Mouse (Mus musculus) kidney, adult 2 months (tissue): ENCODE measurements at regions not wholly inside any gene's neighbourhood (a gene's known extent, or its start where the extent isn't known, plus 50 kb on each side); places are given as distances from the start of the nearest gene placed in this dataset.

ENCODE experiments used
- DNase-seq: peaks from one replicate; pipeline ENCODE4 v3.0.0; 2021
- H3K27ac ChIP-seq: fragments of 200-500 bp; 2 replicates; pipeline ENCODE4 v1.5.1; 2012; ENCODE audit warnings: low read depth, low read length, control low read depth, inconsistent platforms; ENCODE audit not compliant: insufficient read depth
- H3K27me3 ChIP-seq: fragments of 200-500 bp; replicated peaks from 2 replicates; pipeline ENCODE4 v1.6.1; 2012; ENCODE audit warnings: mild to moderate bottlenecking, moderate library complexity, low read length, inconsistent platforms; ENCODE audit not compliant: control insufficient read depth, insufficient read depth
- H3K36me3 ChIP-seq: fragments of 200-500 bp; 2 replicates; pipeline ENCODE4 v1.6.1; 2012; ENCODE audit warnings: mild to moderate bottlenecking, moderate library complexity, low read length, inconsistent platforms; ENCODE audit not compliant: control insufficient read depth, insufficient read depth
- H3K4me1 ChIP-seq: fragments of 200-500 bp; 2 replicates; pipeline ENCODE4 v1.6.1; 2011; ENCODE audit warnings: low read length; ENCODE audit not compliant: control insufficient read depth, insufficient read depth
- H3K4me3 ChIP-seq: fragments of 200-500 bp; 2 replicates; pipeline ENCODE4 v1.5.1; 2011; ENCODE audit warnings: mild to moderate bottlenecking, low read depth, low read length, control low read depth; ENCODE audit not compliant: insufficient read depth
- CTCF ChIP-seq: fragments of 200-500 bp; conservative IDR thresholded peaks from 2 replicates; pipeline ENCODE4 v1.5.1; 2011; ENCODE audit warnings: low read depth, mild to moderate bottlenecking, control low read depth, low read length, moderate library complexity, mixed read lengths; ENCODE audit not compliant: insufficient read depth, insufficient read length
- POLR2A ChIP-seq: fragments of 200-500 bp; IDR thresholded peaks from one replicate; pipeline ENCODE4 v1.6.1; 2011; ENCODE audit warnings: low read depth, low read length, control low read depth
- WGBS: fragments of 180-500 bp; shearing (Covaris S2); methylation state at CpG from one replicate; pipeline ENCODE4 v1.1.7; 2018; 5-methylcytosine and 5-hydroxymethylcytosine counted together

DNA sequence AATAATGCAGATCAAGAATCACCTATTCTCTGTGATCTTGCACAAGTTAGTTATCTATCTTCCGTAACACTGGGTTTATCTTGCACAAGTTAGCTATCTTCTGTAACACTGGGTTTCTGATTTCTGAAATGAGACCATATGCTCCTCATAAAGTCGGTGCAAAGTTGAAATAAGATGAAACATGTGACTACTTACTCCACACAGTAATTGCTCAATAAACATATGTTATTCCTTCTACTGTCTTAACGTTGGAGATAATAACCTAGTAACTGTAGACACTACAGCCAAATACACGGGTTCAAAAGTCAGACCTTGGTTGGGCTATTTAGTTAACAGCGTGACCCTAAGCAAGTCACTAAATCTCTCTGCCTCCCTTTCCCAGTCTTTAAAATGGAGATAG, 65.8 kb upstream of the Atp11b start:
- Histone ChIP-seq H3K4me3 (no peak overlapping the region), H3K27ac (no peak overlapping the region), H3K36me3 (no peaks in the 10 kb centered on the region), H3K27me3 (no peaks in the 10 kb centered on the region), H3K4me1 (no peaks in the 10 kb centered on the region)
- TF ChIP-seq CTCF (no peak), POLR2A (no peak)
- WGBS = 67% methylated on average over 5 of the region's 5 CpGs
- DNase-seq = no peak

DNA sequence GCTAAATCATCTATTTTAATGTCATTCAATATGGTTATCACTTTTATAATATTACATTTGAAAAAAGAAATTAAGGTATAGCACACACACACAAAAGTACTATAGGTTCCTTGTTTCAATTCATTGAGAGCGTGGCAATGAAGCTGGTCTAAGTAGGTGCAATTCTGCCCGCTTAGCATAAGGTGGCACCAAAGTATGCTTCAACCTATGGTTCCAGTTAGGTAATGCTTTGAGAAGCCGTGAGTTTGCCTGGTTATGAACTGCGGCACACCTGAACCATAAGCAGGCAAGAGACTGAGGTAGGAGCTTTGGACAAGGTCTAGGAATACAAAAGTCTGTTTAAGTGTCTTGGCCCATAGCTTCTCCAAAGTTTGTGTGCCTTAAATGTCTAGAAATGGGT, 65.1 kb upstream of the Atp11b start:
- no peak overlapping the region for H3K27ac ChIP-seq
- TF ChIP-seq POLR2A (no peak), CTCF (peak; percentile 67)
- H3K27me3 ChIP-seq = no peaks in the 10 kb centered on the region
- WGBS = 10% methylated on average over 4 of the region's 4 CpGs
- no peaks in the 10 kb centered on the region for H3K4me1 ChIP-seq
- no peak overlapping the region for H3K4me3 ChIP-seq
- H3K36me3 ChIP-seq = no peaks in the 10 kb centered on the region
- DNase-seq = peak; percentile 31

DNA sequence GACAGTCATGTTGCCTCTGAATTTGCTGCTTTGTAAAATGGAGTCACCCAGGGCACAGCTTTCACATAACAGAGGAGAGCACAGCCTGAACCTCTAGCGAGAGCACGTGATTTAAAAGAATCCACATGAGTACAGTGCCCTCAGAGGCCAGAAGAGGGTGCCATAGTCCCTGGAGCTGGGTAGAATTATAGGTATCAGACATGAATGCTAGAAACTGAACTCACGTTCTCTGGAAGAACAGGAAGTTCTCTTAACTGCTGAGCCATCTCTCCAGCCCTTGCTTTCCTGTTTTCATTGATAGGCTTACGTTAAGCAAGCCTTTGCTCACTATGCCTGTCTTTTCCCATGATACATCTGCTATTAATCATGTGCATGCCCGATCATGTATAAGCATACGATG, 60.9 kb upstream of the Atp11b start:
- DNase-seq = peak; percentile 80
- no peaks in the 10 kb centered on the region for H3K4me1 ChIP-seq
- H3K4me3 ChIP-seq = no peak overlapping the region
- TF ChIP-seq CTCF (peak; percentile 81), POLR2A (no peak)
- no peak overlapping the region for H3K27ac ChIP-seq
- WGBS = 35% methylated on average over 6 of the region's 6 CpGs
- no peaks in the 10 kb centered on the region for H3K27me3 ChIP-seq
- H3K36me3 ChIP-seq = no peaks in the 10 kb centered on the region

DNA sequence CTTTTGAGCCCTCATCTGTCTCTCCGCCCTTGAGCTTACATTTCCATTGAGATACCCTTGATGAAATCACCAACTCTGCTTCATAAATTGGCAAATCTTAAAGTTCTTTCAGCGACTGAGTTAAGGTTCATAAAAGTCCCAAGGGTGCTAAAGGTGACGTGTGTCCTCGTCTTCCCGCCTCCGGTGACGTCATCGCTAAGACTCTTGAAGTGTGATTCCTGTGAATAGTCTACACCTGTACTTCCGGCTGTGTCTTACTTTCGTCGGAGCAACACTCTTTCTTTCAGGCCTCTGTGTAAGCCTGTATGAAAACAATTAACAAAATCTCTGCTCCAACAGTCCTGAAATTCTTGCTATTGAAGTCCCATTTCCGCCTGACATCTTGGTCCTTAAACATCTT, 60.4 kb upstream of the Atp11b start:
- DNase-seq = no peak
- H3K27me3 ChIP-seq = no peaks in the 10 kb centered on the region
- no peak overlapping the region for H3K4me3 ChIP-seq
- no peaks in the 10 kb centered on the region for H3K4me1 ChIP-seq
- H3K27ac ChIP-seq = no peak overlapping the region
- no peaks in the 10 kb centered on the region for H3K36me3 ChIP-seq
- TF ChIP-seq CTCF (no peak), POLR2A (no peak)
- WGBS = 85% methylated on average over 12 of the region's 12 CpGs

DNA sequence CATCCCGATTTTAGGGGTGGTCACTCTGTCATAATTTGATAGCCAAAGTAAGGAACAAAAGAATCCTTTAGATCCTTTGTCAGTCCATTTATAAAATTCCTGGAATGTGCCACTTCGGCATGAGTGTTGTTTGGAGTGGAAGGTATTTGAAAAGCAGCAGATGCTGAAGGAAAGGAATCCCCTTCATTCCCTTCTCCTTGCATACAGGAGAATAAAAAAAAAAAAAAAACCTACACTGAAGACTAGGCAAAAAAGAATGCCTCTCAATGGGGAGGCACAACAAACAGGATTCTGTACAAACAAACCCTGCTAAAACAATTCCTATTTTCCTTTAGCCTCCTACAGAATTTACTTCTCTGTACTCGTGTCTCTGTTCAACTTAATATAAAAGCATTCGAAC, 59.7 kb upstream of the Atp11b start:
- TF ChIP-seq POLR2A (no peak), CTCF (no peak)
- no peaks in the 10 kb centered on the region for H3K4me1 ChIP-seq
- H3K27ac ChIP-seq = no peak overlapping the region
- DNase-seq = no peak
- 77% methylated on average over 4 of the region's 4 CpGs for whole genome bisulfite sequencing
- H3K4me3 ChIP-seq = no peak overlapping the region
- no peaks in the 10 kb centered on the region for H3K36me3 ChIP-seq
- H3K27me3 ChIP-seq = no peaks in the 10 kb centered on the region

DNA sequence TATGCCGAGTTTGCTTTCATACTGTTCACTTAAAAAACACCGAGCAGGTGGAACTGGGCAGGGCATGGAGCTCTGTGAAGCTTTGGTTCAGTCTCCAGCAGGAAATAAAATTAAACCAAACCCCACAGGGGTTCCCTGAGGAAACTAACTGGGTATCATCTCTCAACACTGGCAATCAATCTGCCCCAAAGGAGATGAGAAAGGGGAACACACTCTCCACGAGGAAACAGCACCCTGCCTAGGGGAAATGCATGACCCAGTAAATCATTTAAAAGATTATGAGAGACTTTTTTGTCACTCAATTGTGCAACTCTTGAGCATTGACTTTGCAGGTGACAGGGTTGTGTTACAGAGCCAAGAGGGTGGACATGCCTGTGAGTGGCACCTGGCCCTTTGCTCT, 58.0 kb upstream of the Atp11b start:
- TF ChIP-seq POLR2A (no peak), CTCF (no peak)
- WGBS = 36% methylated on average over 3 of the region's 3 CpGs
- H3K4me1 ChIP-seq = no peaks in the 10 kb centered on the region
- no peaks in the 10 kb centered on the region for H3K27me3 ChIP-seq
- no peak overlapping the region for H3K27ac ChIP-seq
- H3K36me3 ChIP-seq = no peaks in the 10 kb centered on the region
- DNase-seq = no peak
- H3K4me3 ChIP-seq = no peak overlapping the region

DNA sequence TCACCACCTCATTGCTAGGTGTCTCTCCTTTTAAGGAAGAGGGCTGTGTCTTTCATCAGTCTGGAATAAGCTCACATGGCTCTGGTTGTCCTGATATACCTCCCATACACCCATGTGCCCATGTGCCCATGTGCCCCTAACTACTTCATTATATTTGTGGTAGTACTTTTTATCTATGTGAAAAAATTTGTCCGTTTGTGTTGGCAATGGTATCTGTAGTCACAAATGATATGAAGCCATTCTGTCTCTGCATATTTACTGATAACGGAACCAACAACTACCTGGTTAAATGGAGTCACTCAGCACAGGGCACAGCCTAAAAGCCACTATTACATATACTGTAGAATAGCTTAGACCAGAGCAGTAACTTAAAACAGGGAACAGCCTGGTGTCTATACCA, 54.6 kb upstream of the Atp11b start:
- TF ChIP-seq POLR2A (no peak), CTCF (no peak)
- H3K27ac ChIP-seq = no peak overlapping the region
- no peak for DNase-seq
- H3K4me3 ChIP-seq = no peak overlapping the region
- H3K36me3 ChIP-seq = no peaks in the 10 kb centered on the region
- H3K27me3 ChIP-seq = no peaks in the 10 kb centered on the region
- no peaks in the 10 kb centered on the region for H3K4me1 ChIP-seq
- 93% methylated on average over 2 of the region's 2 CpGs for WGBS

DNA sequence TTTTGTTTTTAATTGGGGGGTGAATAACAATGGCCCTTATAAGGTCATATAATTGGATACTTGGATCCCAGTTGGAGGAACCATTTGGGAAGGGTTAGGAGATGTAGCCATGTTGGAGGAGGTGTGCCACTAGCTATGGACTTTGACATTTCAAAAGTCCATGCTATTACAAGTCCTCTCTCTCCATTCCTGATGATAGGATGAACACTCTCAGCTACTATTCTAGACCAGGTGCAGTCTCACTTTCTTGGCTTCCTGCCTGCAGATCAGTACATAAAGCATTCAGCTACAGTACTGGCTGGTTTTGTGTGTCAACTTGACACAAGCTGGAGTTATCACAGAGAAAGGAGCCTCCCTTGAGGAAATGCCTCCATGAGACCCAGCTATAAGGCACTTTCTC, 53.9 kb upstream of the Atp11b start:
- TF ChIP-seq POLR2A (no peak), CTCF (no peak)
- no peak overlapping the region for H3K27ac ChIP-seq
- H3K27me3 ChIP-seq = no peaks in the 10 kb centered on the region
- DNase-seq = no peak
- no peak overlapping the region for H3K4me3 ChIP-seq
- no peaks in the 10 kb centered on the region for H3K36me3 ChIP-seq
- no peaks in the 10 kb centered on the region for H3K4me1 ChIP-seq
